Mouse (Mus musculus): ENCODE results near the gene Socs7.

- TF ChIP-seq POLR2A (IDR thresholded peaks at IDR 0.05; ENCODE audit: low read depth, low read length) (no peak), CTCF (IDR thresholded peaks at IDR 0.05; ENCODE audit: borderline replicate concordance, insufficient read depth, low read length) (no peak)
Observed at GRCm38 (mm10) chr11:97355247-97355646, 7.1 kb upstream of the Socs7 start.
